Mouse (Mus musculus) embryo, embryonic 11.5 days (tissue): ENCODE results near the gene Zbtb7b.

Experiments
- DNase-seq: peaks from one replicate; pipeline ENCODE4 v3.0.0-alpha.2; 2012; ENCODE audit warnings: low read depth, low spot score

Gene Zbtb7b

GRCm38 (mm10) chr3:89337062-89337720, 57.4 kb downstream of the Zbtb7b start:
- DNase-seq = no peak

GRCm38 (mm10) chr3:89336529-89336928, 58.0 kb downstream of the Zbtb7b start:
- no peak for DNase-seq

- no peak for DNase-seq
These were observed 61.5 kb downstream of the Zbtb7b start for GRCm38 (mm10) chr3:89333053-89333452.

GRCm38 (mm10) chr3:89332476-89332875, 62.1 kb downstream of the Zbtb7b start:
- DNase-seq = no peak

- no peak for DNase-seq
These were observed 62.6 kb downstream of the Zbtb7b start for GRCm38 (mm10) chr3:89332013-89332412.

- DNase-seq = no peak
These were observed 63.0 kb downstream of the Zbtb7b start for GRCm38 (mm10) chr3:89331561-89331960.

GRCm38 (mm10) chr3:89330948-89331347, 63.6 kb downstream of the Zbtb7b start:
- DNase-seq = no peak

- no peak for DNase-seq
These were observed 64.2 kb downstream of the Zbtb7b start for GRCm38 (mm10) chr3:89330346-89330745.

- DNase-seq = no peak
These were observed 66.0 kb downstream of the Zbtb7b start for GRCm38 (mm10) chr3:89328623-89329022.
